Mouse (Mus musculus) lung, postnatal 10 days (tissue): Measurements from ENCODE around the gene Zfp882.
"Not testable (repeated sequence)": the region's sequence is repeated elsewhere in the genome, so short reads cannot be mapped to it uniquely, and the experiment has no call there.

Experiments used
- DNase-seq: peaks from one replicate; pipeline ENCODE4 v3.0.0; 2021

Zfp882 gene

DNA sequence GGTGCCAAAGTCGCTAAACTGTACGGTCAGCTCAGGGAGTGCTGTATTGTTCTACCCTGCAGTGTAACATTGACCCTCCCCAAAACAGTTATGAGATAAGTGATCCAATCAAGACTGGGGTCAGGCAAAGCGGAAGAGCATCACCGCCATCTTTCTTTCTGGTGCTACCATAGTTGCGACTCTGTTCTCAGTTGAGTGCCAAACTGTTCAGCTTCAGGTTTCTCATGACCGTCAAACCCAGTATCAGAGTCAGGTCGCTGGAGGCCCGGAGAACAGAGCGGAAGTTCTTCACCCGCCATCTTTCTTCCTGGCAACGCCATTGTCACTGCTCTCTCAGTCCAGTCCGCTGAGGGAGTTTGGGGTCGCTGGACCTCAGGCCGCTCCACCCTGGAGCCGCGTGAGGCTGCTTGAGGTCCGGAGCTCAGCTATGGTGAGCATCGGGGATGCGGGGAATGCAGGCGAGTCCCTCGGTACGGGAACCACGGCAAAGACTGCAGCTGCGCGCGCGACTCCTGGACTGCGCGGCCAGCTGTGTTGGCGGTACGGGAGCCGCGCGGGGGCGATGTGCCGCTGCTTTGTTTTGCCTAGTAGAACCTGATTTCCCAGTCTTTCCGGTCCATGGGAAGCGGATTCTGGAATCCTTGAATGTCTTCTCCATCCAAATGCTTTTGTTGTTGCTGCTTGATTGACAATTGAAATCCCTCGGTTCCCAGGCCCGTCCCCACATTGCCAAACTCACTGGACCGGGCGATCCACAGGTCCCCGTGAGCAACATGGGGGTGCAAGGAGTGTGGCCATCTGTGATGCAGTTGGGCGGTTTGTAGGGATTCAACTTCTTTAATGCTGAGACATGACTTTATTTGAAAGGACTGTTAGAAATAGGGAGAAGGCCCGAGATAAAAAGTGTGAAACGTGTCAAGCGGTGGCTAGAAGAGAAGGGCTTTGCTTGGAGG, at the start of gene Zfp882, which contains the start of gene Zfp617:
Gene Zfp882 (plus strand): TSS at position 300 of the 953 bp plus-strand sequence.
Gene Zfp617 (plus strand): TSS at position 327 of the 953 bp plus-strand sequence.
- peak; percentile 92 for DNase-seq

GRCm38 (mm10) chr8:71861551-71861950, 46.9 kb upstream of the Zfp882 start:
- not testable (repeated sequence) for DNase-seq

- not testable (repeated sequence) for DNase-seq
Observed at GRCm38 (mm10) chr8:71862038-71862437, 46.4 kb upstream of the Zfp882 start.

DNA sequence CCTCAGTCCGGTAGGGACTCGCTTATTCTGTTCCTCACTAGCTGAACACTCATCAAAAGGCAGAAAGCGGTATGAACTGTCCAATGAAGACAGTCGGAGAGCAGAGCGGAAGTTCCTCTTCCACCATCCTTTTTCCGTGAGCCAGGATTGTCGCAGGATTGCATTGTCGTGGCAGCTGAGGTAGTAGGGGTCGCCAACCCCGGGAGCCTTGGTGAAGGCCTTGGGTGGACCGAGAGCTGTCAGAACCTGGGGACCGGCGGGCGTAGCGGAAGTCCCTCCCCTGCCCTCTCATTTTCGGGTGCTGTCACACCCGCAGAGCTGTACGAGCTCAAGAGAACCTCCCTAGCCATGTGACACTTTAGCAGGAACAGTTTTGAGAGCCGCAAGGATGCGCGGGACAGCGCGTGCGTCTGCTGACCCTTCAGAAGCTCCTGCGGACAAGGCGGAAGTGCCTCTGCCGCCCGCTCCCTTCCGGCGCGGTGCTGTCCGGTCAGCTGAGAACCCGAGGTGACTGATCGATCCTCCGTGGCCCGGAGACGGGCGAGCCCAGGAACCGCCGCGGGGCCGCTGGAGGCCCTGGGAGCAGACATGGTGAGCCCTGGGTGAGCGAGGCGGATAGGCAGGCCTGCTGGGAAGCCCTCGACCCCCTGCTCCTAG, 26.7 kb upstream of the Zfp882 start, which contains the start of gene Zfp709:
Gene Zfp709 (plus strand): TSS at position 402 of the 657 bp plus-strand sequence.
- DNase-seq: peak; percentile 74

DNA sequence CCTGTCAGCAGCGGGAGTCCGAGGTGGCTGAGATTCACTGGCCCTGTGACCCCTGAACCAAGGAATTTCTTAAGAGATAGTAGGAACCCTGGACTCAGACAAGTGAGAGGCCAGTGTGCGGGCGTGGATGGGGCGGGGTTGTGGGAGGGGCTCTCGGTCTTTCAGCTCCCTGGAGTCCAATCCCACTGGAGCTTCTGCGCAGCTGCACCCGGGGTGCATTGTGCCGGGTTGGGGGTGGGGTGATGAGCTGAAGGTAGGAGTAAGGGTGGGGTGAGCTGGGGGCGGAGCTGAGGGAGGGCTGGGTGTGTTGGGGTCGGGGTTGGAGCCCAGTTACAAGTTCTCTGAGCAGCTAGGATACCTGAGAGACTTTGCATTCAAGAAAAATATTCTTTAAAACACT, 7.7 kb upstream of the Zfp882 start:
- DNase-seq: not testable (repeated sequence)

DNA sequence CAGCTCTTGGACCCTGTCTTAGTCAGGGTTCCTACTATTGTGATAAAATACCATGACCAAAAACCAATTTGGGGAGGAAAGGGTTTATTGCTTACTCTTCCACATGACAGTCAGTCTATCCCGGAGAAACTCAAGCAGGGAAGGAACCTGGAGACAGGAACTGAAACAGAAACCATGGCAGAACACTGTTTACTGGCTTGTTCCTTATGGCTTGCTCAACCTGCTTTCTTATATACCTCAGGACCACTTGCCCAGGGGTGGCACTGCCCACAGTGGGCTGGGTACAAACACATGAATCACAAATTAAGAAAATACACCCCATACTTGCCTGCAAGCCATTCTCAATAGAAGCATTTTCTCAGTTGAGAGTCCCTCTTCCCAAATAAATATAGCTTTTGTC, 5.3 kb upstream of the Zfp882 start:
- not testable (repeated sequence) for DNase-seq

DNA sequence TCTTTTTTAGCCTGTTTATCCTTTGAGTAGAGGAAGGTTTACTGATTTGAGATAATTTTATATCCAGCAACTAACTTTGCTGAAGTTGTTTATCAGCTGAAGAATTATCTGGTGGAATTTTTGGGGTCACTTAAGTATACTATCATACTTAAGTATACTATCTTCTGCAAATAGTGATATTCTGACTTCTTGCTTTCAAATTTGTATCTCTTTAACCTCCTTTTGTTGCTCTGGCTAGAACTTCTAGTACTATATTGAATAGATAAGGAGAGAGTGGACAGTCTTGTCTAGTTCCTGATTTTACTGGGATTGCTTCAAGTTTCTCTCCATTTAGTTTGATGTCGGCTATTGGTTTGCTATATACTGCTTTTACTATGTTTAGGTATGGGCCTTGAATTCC, 1.6 kb upstream of the Zfp882 start:
- no peak for DNase-seq

DNA sequence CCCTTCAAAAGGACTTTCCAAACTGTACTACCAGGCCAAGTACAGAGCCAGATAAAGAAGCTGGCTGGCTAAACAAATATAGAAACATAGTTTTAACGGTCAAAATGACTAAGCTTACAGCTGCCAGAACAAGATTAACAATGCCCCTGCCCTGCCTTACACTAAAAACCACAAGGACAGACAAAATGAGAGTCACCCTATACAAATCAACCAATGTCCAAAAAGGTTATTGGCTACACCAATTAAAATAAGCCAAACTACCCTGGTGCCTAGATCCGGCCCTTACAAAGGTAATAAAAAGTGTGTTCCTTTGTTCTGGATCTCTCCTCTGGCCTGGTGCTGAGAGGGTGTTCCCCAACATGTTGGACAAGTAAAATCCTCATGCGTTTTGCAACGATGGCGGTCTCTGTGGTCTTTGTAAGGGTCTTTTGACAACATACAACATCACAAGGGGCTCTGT, 580 bp upstream of the Zfp882 start:
- no peak for DNase-seq

GRCm38 (mm10) chr8:71912286-71912685, 3.9 kb downstream of the Zfp882 start:
- no peak for DNase-seq

DNA sequence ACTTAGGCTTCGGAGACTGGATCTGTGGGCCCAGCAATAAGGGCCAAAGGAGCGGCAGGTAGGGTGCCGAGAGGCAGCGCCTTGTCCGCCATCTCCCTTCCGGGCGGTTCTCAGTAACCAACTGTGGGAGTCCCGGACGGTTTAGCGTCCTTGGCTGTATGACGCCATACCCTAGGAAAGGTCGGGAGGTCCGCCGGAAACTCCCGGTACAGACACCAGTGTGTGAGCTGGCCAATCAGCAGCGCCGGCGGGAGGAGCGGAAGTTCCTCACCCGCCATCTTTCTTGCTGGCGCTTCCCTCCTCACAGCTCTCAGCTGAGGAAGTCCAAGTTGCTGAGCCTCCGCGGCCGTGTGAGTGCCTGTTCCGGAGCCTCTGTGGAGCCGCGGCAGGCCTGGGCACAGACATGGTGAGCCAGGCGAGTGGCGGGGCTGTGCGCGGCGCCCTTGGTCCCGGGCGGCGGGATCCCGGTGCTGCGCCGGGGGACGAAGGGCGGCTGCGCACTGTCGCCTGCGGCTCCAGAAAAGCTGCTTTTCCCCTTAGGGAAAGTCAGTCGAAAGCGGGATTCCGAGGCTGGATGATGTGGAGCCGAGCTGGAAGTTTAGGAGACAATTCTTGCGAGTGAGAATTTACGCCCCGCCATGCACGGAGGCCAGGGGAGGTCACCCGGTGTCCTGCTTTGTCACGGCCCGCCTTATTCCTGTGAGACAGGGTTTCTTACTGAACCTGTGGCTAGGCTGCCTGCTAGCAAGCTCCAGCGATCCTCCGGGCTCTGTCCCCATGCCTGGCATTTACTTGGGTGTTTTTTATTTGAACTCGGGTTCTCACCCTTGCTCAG, 14.4 kb downstream of the Zfp882 start:
- peak; percentile 97 for DNase-seq

DNA sequence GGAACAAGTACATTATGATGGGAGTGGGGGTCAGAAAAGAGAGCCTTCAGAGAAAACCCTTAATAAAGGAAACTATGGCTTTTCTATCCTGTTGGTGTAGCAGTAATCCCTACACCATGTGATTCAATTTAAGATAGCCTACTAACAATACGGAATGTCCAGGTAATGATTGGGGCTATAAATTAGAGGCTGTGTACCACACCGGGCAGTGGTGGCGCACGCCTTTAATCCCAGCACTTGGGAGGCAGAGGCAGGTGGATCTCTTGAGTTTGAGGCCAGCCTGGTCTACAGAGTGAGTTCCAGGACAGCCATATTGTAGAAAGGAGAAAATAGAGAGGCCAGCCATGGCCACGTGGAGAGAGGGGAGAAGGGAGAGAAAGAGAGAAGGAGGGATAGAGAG, 17.4 kb downstream of the Zfp882 start:
- no peak for DNase-seq

- DNase-seq: no peak
Observed at GRCm38 (mm10) chr8:71926551-71926950, 18.1 kb downstream of the Zfp882 start.

GRCm38 (mm10) chr8:71927779-71928178, 19.4 kb downstream of the Zfp882 start:
- no peak for DNase-seq

DNA sequence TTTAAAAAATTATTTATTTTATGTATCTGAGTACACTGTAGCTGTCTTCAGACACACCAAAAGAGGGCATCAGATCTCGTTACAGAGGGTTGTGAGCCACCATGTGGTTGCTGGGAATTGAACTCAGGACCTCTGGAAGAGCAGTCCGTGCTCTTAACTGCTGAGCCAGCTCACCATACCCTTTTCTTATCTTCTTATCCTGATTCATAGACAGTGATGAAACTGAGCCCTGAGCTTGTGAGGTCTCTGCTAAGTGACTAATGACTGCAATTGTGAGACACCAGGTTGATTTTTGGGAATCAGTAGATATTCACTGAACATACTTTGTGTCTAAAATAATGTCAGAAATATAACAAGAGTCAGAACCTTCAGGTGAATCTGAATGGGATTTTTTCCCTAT, 29.6 kb downstream of the Zfp882 start:
- DNase-seq: not testable (repeated sequence)

GRCm38 (mm10) chr8:71940293-71941208, 32.1 kb downstream of the Zfp882 start:
- no peak for DNase-seq

GRCm38 (mm10) chr8:71941776-71942175, 33.4 kb downstream of the Zfp882 start:
- DNase-seq: no peak

GRCm38 (mm10) chr8:71948624-71949023, 40.2 kb downstream of the Zfp882 start:
- no peak for DNase-seq

- DNase-seq: peak; percentile 99
Observed at GRCm38 (mm10) chr8:71950482-71951221, 42.2 kb downstream of the Zfp882 start, which contains the start of gene Zfp961. Gene Zfp961, plus strand, starts transcription at chr8:71951038.

DNA sequence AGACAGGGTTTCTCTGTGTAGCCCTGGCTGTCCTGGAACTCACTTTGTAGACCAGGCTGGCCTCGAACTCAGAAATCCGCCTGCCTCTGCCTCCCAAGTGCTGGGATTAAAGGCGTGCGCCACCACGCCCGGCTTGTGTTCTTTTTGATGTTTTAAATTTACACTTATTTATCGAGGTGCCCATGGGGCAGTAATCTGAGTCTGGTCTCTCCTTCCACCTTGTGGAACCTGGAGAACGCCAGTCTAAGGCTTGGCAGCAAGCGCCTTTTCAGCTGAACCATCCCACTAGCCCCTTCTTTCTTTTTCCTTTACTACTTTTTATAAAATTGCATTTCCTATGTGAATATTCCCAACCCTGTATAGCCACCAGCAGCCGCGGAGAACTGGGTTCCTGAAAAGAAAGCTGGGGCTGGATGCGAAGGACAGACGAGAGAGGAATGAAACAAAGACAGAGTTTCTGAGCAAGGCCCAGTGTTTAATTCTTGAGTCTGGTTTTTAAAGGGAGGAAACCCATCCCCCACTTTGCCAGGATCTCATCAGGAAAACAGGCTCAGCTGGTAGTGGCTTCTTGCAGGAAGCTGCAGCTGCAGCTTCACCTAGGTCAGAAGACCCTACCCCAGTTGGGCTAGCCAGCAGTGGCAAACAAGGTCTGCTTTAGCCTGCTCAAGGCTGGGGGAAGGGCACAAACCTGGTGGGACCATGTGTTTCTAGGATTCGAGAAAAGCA, 43.2 kb downstream of the Zfp882 start:
- no peak for DNase-seq

DNA sequence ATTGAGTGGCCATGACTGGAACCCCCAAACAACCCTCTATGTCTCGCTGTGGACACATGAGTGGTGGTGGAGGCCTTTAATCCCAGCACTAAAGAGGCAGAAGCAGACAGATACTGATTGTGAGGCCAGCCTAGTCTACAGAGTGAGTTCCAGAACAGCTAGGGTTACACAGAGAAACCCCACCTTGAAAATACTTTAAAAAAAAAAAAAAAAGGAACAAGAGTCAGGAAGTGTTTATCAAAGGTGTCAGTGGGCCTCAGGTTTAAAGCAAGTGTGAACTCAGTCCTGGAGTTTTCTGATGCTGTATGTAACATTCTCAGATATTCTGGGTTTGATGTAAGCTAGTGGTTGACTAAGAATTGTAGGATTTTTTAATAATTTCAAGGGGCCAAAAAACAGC, 44.1 kb downstream of the Zfp882 start:
- DNase-seq: no peak
